Mouse (Mus musculus): Measurements from ENCODE around the gene Sap18.
A peak's percentile ranks its signal among the peaks of the same experiment; 100 is the strongest.

The Sap18 gene

DNA sequence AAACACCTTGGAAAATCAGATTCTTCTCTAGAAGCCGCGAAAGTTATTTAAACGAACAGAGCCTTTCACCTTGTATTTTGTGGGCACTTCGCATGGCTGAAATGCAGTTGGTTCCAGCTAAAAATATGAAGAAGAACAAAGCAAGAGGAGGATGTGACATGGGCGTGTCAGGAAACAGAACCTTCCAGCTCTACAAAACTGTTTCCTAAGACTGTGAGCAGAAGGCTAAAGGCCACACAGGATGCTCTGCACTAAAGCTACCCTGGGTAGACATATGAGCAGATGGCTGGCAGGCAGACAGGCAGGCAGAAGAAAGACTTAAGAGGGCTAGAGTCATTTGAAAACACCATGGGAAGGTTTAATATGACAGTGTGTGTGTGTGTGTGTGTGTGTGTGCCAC lies 28.9 kb upstream of the Sap18 start:
- H3K27me3 ChIP-seq (ENCODE audit: insufficient read depth, low read length) = no peaks in the 10 kb centered on the region
- TF ChIP-seq NANOG (IDR thresholded peaks at IDR 0.05; ENCODE audit: borderline replicate concordance, low read length) = no peak
- no peak for TF ChIP-seq CTCF (conservative IDR thresholded peaks at IDR 0.05; ENCODE audit: low read length)
- TF ChIP-seq POU5F1 (IDR thresholded peaks at IDR 0.05; ENCODE audit: borderline replicate concordance, low read length) = no peak
- H3K4me3 ChIP-seq (replicated peaks; ENCODE audit: low read length) = no peak overlapping the region
- peaks cover 9% of the 10 kb centered on the region for H3K9me3 ChIP-seq (ENCODE audit: low read length)
- peaks cover 7% of the 10 kb centered on the region; the same call in 1 of the 2 replicates for H3K4me1 ChIP-seq (replicated peaks; ENCODE audit: low read depth, low read length)
- no peaks in the 10 kb centered on the region for H3K36me3 ChIP-seq (ENCODE audit: insufficient read depth, low read length)

DNA sequence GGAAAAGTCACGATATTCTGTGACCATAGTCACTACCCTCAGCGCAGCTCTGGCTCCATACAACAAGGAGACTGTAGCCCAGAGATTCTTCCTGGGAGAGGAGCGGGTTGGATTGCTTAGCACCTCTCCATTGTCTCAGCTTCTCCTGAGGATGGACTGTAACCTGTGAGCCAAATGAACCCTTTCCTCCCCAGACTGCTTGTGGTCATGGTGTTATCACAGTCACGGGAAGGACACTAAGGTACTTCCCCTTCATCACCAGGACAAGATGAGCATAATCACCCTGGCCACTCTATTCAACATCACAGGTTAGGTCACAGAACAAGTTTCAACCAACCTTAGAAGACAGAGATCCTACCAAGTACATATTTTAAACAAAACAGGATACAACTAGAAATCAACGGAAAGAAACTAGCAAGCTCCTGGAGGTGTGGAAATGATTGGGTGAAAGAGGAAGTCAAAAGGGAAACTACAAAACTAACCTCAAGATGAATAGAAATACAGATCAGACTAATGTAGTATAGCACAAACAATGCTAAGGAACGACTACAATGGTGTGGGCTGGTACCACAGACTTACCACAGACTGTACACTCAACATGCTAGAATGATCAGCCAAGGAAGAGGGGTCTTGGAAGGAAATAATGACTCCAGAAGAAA lies 25.7 kb upstream of the Sap18 start:
- peaks cover 11% of the 10 kb centered on the region; the same call in 1 of the 2 replicates for H3K4me1 ChIP-seq (replicated peaks; ENCODE audit: low read depth, low read length)
- no peaks in the 10 kb centered on the region for H3K27me3 ChIP-seq (ENCODE audit: insufficient read depth, low read length)
- H3K9me3 ChIP-seq (ENCODE audit: low read length) = peaks cover 23% of the 10 kb centered on the region
- H3K36me3 ChIP-seq (ENCODE audit: insufficient read depth, low read length) = no peaks in the 10 kb centered on the region
- TF ChIP-seq NANOG (IDR thresholded peaks at IDR 0.05; ENCODE audit: borderline replicate concordance, low read length) (no peak), POU5F1 (IDR thresholded peaks at IDR 0.05; ENCODE audit: borderline replicate concordance, low read length) (no peak), CTCF (conservative IDR thresholded peaks at IDR 0.05; ENCODE audit: low read length) (no peak)
- no peak overlapping the region for H3K4me3 ChIP-seq (replicated peaks; ENCODE audit: low read length)

DNA sequence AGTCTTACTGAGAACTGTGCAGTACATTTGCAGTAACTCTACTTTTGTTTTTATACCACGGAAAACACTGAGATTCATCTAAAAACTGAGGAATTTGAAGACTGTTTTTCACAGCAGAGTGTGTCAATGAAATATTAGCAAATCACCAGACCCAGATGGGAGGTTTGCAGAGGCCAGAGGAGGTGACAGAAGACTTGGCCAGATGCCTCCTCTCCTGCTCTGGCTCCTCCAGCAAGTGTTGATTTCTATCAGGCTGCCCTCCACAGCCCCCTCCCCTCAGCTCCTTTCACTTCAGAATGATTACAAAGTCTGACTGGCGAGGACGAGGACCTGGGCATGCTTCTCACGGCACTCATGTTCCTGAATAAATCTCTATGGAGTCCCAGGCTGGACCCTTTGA lies 10.6 kb upstream of the Sap18 start:
- Histone ChIP-seq H3K27me3 (ENCODE audit: insufficient read depth, low read length) (no peaks in the 10 kb centered on the region), H3K9me3 (ENCODE audit: low read length) (no peaks in the 10 kb centered on the region), H3K4me3 (replicated peaks; ENCODE audit: low read length) (no peak overlapping the region), H3K4me1 (replicated peaks; ENCODE audit: low read depth, low read length) (no peaks in the 10 kb centered on the region; the same call in 1 of the 2 replicates), H3K36me3 (ENCODE audit: insufficient read depth, low read length) (no peaks in the 10 kb centered on the region)
- TF ChIP-seq POU5F1 (IDR thresholded peaks at IDR 0.05; ENCODE audit: borderline replicate concordance, low read length) (no peak), NANOG (IDR thresholded peaks at IDR 0.05; ENCODE audit: borderline replicate concordance, low read length) (no peak), CTCF (conservative IDR thresholded peaks at IDR 0.05; ENCODE audit: low read length) (no peak)

DNA sequence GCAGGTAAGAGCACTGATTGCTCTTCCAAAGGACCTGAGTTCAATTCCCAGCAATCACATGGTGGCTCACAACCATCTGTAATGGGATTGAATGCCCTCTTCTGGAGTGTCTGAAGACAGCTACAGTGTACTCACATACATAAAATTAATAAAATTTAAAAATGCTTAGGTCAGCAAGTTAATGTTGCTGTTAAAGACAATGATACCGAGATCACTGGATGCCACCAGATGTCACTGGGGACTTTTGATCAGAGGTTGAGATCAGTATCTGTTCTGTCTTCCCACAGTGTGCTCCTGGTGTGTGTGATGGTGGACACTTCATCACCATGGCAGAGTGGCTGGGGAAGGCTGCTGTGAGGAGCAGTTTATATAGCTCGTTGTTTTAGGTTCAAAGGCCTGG lies 8.7 kb upstream of the Sap18 start:
- H3K4me3 ChIP-seq (replicated peaks; ENCODE audit: low read length) = no peak overlapping the region
- H3K4me1 ChIP-seq (replicated peaks; ENCODE audit: low read depth, low read length) = no peaks in the 10 kb centered on the region; the same call in 1 of the 2 replicates
- H3K9me3 ChIP-seq (ENCODE audit: low read length) = no peaks in the 10 kb centered on the region
- no peaks in the 10 kb centered on the region for H3K36me3 ChIP-seq (ENCODE audit: insufficient read depth, low read length)
- H3K27me3 ChIP-seq (ENCODE audit: insufficient read depth, low read length) = no peaks in the 10 kb centered on the region
- TF ChIP-seq NANOG (IDR thresholded peaks at IDR 0.05; ENCODE audit: borderline replicate concordance, low read length) (no peak), POU5F1 (IDR thresholded peaks at IDR 0.05; ENCODE audit: borderline replicate concordance, low read length) (no peak), CTCF (conservative IDR thresholded peaks at IDR 0.05; ENCODE audit: low read length) (no peak)

DNA sequence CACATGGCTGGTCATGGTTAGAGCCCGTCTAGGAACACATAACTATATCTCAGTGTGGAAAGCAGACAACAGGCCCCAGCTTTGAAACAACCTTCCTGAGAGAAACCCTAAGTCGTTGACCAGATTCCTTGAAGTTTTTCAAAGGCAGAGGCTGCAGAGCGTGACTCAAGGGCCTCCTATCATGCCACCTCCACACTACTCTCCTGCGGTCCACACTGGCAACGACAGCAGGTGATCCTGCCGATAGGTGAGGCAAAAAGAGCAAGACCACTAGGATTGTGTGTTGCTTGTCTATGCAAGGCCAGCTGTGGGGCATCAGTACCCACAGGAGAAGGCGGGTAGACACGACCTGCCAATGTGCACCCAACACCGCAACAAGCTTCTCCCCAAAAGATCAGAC lies 8.2 kb upstream of the Sap18 start:
- no peaks in the 10 kb centered on the region for H3K9me3 ChIP-seq (ENCODE audit: low read length)
- H3K27me3 ChIP-seq (ENCODE audit: insufficient read depth, low read length) = no peaks in the 10 kb centered on the region
- H3K4me1 ChIP-seq (replicated peaks; ENCODE audit: low read depth, low read length) = no peaks in the 10 kb centered on the region; the same call in 1 of the 2 replicates
- TF ChIP-seq CTCF (conservative IDR thresholded peaks at IDR 0.05; ENCODE audit: low read length) = no peak
- TF ChIP-seq NANOG (IDR thresholded peaks at IDR 0.05; ENCODE audit: borderline replicate concordance, low read length) = no peak
- TF ChIP-seq POU5F1 (IDR thresholded peaks at IDR 0.05; ENCODE audit: borderline replicate concordance, low read length) = no peak
- H3K4me3 ChIP-seq (replicated peaks; ENCODE audit: low read length) = no peak overlapping the region
- H3K36me3 ChIP-seq (ENCODE audit: insufficient read depth, low read length) = no peaks in the 10 kb centered on the region

DNA sequence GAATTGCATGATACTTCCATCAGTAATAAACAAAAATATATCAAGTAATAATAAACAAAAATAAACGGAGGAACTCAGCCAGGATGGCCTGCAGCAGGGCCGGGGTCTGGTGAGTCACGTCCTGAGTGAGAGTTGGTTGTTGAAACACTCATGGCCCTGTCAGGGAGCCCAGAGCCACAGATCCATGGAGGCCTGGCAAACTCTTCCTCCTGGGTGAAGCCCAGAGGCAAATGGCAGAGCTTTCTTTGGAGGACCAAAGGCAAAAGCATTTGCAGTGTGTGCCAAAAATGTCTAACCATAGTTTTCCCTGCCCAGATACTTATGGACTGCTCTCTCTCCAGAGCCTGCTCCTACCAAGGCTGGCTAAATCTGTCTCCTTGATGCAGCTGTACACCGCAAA lies 6.8 kb upstream of the Sap18 start:
- H3K27me3 ChIP-seq (ENCODE audit: insufficient read depth, low read length) = no peaks in the 10 kb centered on the region
- TF ChIP-seq NANOG (IDR thresholded peaks at IDR 0.05; ENCODE audit: borderline replicate concordance, low read length) (no peak), POU5F1 (IDR thresholded peaks at IDR 0.05; ENCODE audit: borderline replicate concordance, low read length) (no peak), CTCF (conservative IDR thresholded peaks at IDR 0.05; ENCODE audit: low read length) (no peak)
- H3K4me3 ChIP-seq (replicated peaks; ENCODE audit: low read length) = no peak overlapping the region
- no peaks in the 10 kb centered on the region for H3K36me3 ChIP-seq (ENCODE audit: insufficient read depth, low read length)
- H3K9me3 ChIP-seq (ENCODE audit: low read length) = no peaks in the 10 kb centered on the region
- no peaks in the 10 kb centered on the region; the same call in 1 of the 2 replicates for H3K4me1 ChIP-seq (replicated peaks; ENCODE audit: low read depth, low read length)

DNA sequence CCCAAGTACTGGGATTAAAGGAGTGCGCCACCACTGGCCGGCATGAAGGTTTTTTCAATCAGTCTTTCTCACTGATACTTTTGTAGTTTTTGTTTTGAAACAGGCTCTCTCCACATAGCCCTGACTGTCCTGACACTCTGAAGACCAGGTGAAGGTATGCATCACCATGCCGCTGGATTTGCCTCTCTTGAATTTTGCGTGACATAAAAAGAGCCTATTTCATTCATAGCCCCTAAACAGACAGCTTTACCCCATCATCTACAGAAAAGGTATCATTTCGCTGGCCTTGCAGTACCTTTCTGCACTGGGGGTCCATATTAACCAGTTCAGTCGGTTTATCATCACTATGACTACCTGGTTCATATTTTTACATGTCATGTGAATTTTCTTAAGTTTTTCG lies 429 bp upstream of the Sap18 start:
- H3K9me3 ChIP-seq (ENCODE audit: low read length) = no peaks in the 10 kb centered on the region
- peak overlapping the region; percentile 91 for H3K4me3 ChIP-seq (replicated peaks; ENCODE audit: low read length)
- H3K4me1 ChIP-seq (replicated peaks; ENCODE audit: low read depth, low read length) = peaks cover 33% of the 10 kb centered on the region
- TF ChIP-seq CTCF (conservative IDR thresholded peaks at IDR 0.05; ENCODE audit: low read length) (no peak), NANOG (IDR thresholded peaks at IDR 0.05; ENCODE audit: borderline replicate concordance, low read length) (no peak), POU5F1 (IDR thresholded peaks at IDR 0.05; ENCODE audit: borderline replicate concordance, low read length) (no peak)
- H3K27me3 ChIP-seq (ENCODE audit: insufficient read depth, low read length) = no peaks in the 10 kb centered on the region
- H3K36me3 ChIP-seq (ENCODE audit: insufficient read depth, low read length) = peaks cover 33% of the 10 kb centered on the region

DNA sequence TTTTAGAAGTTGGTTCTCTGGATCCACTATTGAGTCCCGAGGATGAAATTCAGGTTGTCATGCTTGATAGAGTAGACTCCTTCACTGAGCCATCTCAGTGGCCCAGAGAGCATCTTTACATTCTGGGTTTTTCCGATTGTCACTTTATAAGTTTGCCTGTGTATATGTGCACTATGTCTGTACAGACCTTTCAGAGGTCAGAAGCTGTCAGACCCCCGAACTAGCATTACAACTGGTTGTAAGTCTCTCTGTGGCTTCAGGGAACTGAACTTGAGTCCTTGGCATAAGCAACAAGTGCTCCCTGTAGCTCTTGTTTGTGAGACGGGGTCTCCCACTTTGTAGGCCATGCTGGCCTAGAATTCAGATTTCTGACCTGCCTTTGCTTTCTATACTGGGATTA lies 5.8 kb downstream of the Sap18 start:
- no peak for TF ChIP-seq NANOG (IDR thresholded peaks at IDR 0.05; ENCODE audit: borderline replicate concordance, low read length)
- TF ChIP-seq CTCF (conservative IDR thresholded peaks at IDR 0.05; ENCODE audit: low read length) = no peak
- no peak for TF ChIP-seq POU5F1 (IDR thresholded peaks at IDR 0.05; ENCODE audit: borderline replicate concordance, low read length)

DNA sequence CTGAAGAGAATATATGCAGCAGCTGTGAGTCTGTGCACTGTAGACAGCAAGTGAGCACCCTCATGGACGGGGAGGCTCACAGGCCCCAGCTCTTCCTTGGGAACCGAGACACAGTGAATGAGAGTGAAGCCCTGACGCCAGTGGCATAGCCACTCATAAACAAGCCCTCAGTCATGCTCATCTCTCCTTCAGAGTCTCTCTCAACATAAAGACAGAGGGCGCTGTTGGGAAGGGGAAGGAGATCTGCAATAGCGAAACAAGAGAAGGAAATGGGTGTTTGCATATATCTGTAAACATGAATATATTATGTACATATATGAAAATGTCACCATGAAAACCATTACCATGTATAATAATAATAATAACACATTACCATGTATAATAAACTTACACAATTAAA lies 10.6 kb downstream of the Sap18 start:
- peaks cover 100% of the 10 kb centered on the region for H3K36me3 ChIP-seq (ENCODE audit: insufficient read depth, low read length)
- TF ChIP-seq POU5F1 (IDR thresholded peaks at IDR 0.05; ENCODE audit: borderline replicate concordance, low read length) = no peak
- peak; percentile 69 for TF ChIP-seq CTCF (conservative IDR thresholded peaks at IDR 0.05; ENCODE audit: low read length)
- no peak overlapping the region for H3K4me3 ChIP-seq (replicated peaks; ENCODE audit: low read length)
- no peaks in the 10 kb centered on the region for H3K9me3 ChIP-seq (ENCODE audit: low read length)
- H3K4me1 ChIP-seq (replicated peaks; ENCODE audit: low read depth, low read length) = peaks cover 51% of the 10 kb centered on the region
- H3K27me3 ChIP-seq (ENCODE audit: insufficient read depth, low read length) = no peaks in the 10 kb centered on the region

More for the DNA sequence above, 5.8 kb downstream of the Sap18 start:
- H3K4me3 ChIP-seq (replicated peaks; ENCODE audit: low read length) = no peak overlapping the region
- no peaks in the 10 kb centered on the region for H3K27me3 ChIP-seq (ENCODE audit: insufficient read depth, low read length)
- H3K36me3 ChIP-seq (ENCODE audit: insufficient read depth, low read length) = peaks cover 95% of the 10 kb centered on the region
- H3K9me3 ChIP-seq (ENCODE audit: low read length) = no peaks in the 10 kb centered on the region
- H3K4me1 ChIP-seq (replicated peaks; ENCODE audit: low read depth, low read length) = peaks cover 54% of the 10 kb centered on the region
